Mouse (Mus musculus): ENCODE results near the gene Syngap1.

- no peak for TF ChIP-seq GATA1 (IDR thresholded peaks at IDR 0.05; ENCODE audit: low read length)
- no peak for TF ChIP-seq TAL1 (IDR thresholded peaks at IDR 0.05; ENCODE audit: low read length)
Observed at GRCm38 (mm10) chr17:26893492-26893891, 47.6 kb upstream of the Syngap1 start.

All from erythroblast, embryonic 14.5 days (primary cell).